Mouse (Mus musculus) erythroblast, embryonic 14.5 days (primary cell): ENCODE data around the gene Robo1. TPM values are rescaled to one million over a fixed set of nuclear protein-coding genes. Genes with fewer than 3 reads are reported as not detected.
"Not testable (repeated sequence)": the region's sequence is repeated elsewhere in the genome, so short reads cannot be mapped to it uniquely, and the experiment has no call there.

Experiments
- H3K27me3 ChIP-seq: 2 replicates; pipeline ENCODE4 v1.6.1; 2012; ENCODE audit warnings: inconsistent platforms; ENCODE audit not compliant: control insufficient read depth
- H3K36me3 ChIP-seq: 2 replicates; pipeline ENCODE4 v1.6.1; 2012; ENCODE audit warnings: mild to moderate bottlenecking, inconsistent platforms; ENCODE audit not compliant: control insufficient read depth
- H3K4me1 ChIP-seq: 2 replicates; pipeline ENCODE4 v1.6.1; 2012; ENCODE audit warnings: inconsistent platforms; ENCODE audit not compliant: control insufficient read depth
- H3K4me3 ChIP-seq: replicated peaks from 2 replicates; pipeline ENCODE3; 2012; ENCODE audit warnings: moderate library complexity, mild to moderate bottlenecking, inconsistent platforms
- H3K9me3 ChIP-seq: 2 replicates; pipeline ENCODE4 v1.6.1; 2012; ENCODE audit warnings: low read length, inconsistent platforms, mixed read lengths; ENCODE audit not compliant: control insufficient read depth
- GATA1 ChIP-seq: IDR thresholded peaks from 2 replicates; pipeline ENCODE4 v1.6.1; 2012; ENCODE audit warnings: low read length, inconsistent platforms, mixed read lengths
- TAL1 ChIP-seq: IDR thresholded peaks from 3 replicates; pipeline ENCODE4 v1.6.1; 2012; ENCODE audit warnings: low read length, inconsistent platforms, mixed read lengths
- polyA plus RNA-seq: library from polyadenylated mRNA; stranded (reverse); fragments of >175 nt; gene quantifications from 2 replicates; pipeline ENCODE4 v1.2.3, GENCODE M21; 2012

The Robo1 gene
- polyA plus RNA-seq, 1 experiment, result not detected

GRCm38 (mm10) chr16:72533900-72534571 lies 225.9 kb downstream of the Robo1 start:
- TF ChIP-seq TAL1, result no peak
- TF ChIP-seq GATA1, result no peak
- Histone ChIP-seq H3K9me3 (no peaks in the 10 kb centered on the region), H3K4me1 (no peaks in the 10 kb centered on the region), H3K27me3 (no peaks in the 10 kb centered on the region), H3K4me3 (no peak overlapping the region), H3K36me3 (no peaks in the 10 kb centered on the region)

DNA sequence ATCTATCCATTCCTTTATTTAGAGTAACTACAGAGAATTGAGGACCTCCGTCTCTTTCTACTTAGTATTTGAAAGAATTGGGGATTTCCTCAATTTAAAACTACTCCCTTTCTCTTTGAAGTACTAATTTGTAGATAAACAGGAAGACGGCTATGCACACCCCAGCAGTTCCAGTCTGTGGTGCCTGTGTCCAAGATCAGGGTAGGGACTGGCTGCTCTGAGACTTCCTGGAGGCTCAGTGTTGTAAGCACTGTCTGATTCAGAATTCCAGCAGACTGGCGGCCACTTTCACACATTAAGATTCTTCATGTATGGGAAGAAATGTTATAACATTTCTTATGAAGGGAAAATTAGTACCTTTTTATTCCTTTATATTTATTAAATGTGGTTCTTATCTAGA lies 230.1 kb downstream of the Robo1 start:
- H3K27me3 ChIP-seq, result no peaks in the 10 kb centered on the region
- TF ChIP-seq TAL1 (no peak), GATA1 (no peak)
- H3K4me1 ChIP-seq, result no peaks in the 10 kb centered on the region

DNA sequence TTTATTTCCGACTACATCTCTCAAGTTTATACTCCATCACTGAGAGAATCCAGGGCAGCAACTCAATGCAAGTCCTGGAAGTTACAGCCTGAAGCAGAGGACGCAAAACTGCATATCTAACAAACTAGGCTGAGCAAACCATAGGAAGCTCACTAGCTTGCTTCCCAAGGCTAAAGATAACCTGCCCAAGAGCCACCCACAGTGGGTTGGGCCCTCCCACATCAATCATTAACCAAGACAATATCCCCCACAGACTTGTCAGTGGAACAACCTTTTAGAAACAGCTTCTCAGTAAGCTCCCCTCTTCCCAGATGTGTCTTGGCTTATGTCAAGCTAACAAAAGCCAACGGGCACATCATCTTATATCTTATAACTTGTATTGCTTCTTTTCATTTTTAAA lies 235.8 kb downstream of the Robo1 start:
- Histone ChIP-seq H3K36me3 (no peaks in the 10 kb centered on the region), H3K27me3 (no peaks in the 10 kb centered on the region), H3K4me3 (no peak overlapping the region), H3K4me1 (no peaks in the 10 kb centered on the region), H3K9me3 (no peaks in the 10 kb centered on the region)
- no peak for TF ChIP-seq GATA1
- TF ChIP-seq TAL1, result no peak

More for the DNA sequence above, 230.1 kb downstream of the Robo1 start:
- Histone ChIP-seq H3K9me3 (no peaks in the 10 kb centered on the region), H3K36me3 (no peaks in the 10 kb centered on the region), H3K4me3 (no peak overlapping the region)

- TF ChIP-seq TAL1, result no peak
- TF ChIP-seq GATA1, result no peak
- H3K4me3 ChIP-seq, result no peak overlapping the region
- H3K27me3 ChIP-seq, result no peaks in the 10 kb centered on the region
- no peaks in the 10 kb centered on the region for H3K36me3 ChIP-seq
- H3K9me3 ChIP-seq, result no peaks in the 10 kb centered on the region
- H3K4me1 ChIP-seq, result no peaks in the 10 kb centered on the region
These were observed 236.8 kb downstream of the Robo1 start for GRCm38 (mm10) chr16:72544950-72545349.

DNA sequence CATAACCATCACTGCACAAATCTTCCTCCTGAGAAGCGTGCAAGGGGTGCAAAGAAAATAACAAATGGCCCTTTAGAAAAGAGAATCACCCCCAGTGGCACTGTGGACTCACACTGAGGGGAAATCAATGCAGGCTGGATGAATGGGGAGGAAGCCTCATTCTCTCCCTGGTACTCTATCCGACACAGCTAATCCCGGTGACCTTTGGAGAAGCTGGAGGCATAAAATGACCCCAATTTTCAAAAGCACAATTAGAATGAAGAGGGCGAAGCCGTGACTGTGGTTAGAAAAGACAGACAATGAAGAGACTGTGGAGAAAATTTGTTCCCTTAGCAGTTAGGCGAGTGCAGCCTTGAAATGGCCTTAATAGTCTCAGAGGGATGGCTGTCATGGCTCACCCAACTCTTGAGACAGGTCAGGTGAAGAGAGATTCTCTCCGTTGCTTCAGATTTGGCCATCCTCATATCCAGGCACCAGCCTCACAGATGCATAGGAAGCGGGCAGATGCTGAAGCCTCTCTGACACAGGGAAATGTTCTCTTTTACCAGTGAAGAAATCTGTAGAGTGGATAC lies 243.7 kb downstream of the Robo1 start:
- no peak overlapping the region for H3K4me3 ChIP-seq
- no peaks in the 10 kb centered on the region for H3K27me3 ChIP-seq
- no peaks in the 10 kb centered on the region for H3K4me1 ChIP-seq
- no peaks in the 10 kb centered on the region for H3K36me3 ChIP-seq
- no peaks in the 10 kb centered on the region; the same call in 1 of the 2 replicates for H3K9me3 ChIP-seq
- no peak for TF ChIP-seq TAL1
- no peak for TF ChIP-seq GATA1

GRCm38 (mm10) chr16:72553713-72554112 lies 245.6 kb downstream of the Robo1 start:
- Histone ChIP-seq H3K9me3 (no peaks in the 10 kb centered on the region; the same call in 1 of the 2 replicates), H3K36me3 (no peaks in the 10 kb centered on the region), H3K4me1 (no peaks in the 10 kb centered on the region), H3K4me3 (no peak overlapping the region), H3K27me3 (no peaks in the 10 kb centered on the region)
- no peak for TF ChIP-seq TAL1
- no peak for TF ChIP-seq GATA1

DNA sequence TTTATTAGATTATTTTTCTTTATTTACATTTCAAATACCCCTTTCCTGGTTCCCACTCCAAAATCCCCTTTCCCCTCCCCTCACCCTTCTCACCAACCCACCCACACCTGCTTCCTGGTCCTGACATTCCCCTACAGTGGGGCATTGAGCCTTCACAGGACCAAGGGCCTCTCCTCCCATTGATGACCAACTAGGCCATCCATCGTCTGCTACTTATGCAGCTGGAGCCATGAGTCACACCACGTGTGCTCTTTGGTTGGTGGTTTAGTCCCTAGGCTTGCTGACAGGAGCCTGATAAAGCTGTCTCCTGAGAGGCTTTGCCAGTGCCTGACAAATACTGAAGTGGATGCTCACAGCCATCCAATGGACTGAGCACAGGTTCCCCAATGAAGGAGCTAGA lies 254.0 kb downstream of the Robo1 start:
- not testable (repeated sequence) for H3K27me3 ChIP-seq, H3K36me3 ChIP-seq, H3K9me3 ChIP-seq, H3K4me1 ChIP-seq, H3K4me3 ChIP-seq

DNA sequence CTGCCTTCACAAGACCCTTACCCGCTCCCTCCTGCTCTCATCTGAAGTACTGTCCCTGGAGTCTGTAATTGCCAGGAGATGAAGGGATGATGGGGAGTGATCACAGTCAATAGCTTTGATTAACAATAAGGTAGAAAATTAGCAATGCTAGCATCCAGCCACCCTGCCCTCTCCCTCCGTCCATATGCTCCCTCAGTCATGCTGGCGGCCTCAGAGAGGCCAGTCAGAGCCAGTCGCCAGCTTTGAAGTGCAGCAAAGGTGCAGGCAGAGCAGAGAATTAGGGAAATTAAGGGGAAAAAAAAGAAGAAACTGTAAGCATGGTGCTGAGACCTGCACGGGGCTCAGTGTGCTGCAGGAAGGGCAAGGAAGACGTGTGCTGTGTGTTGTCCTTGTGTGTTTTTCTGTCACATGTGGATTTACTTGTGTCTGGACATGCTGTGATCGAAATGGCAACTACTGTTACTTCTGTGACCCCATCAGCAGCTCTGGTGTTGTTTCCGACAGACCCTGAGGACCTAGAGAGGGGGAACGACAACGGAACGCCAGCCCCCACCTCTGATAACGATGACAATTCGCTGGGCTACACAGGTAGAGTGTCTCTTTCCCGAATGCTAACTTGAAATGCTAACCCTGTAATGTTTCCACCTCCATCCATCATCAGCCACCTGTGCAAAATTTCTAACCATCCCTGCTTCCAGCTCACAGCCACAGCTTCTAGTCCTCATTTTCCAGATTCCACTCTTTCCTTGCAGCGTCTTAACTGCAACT lies 255.3 kb downstream of the Robo1 start:
- H3K9me3 ChIP-seq, result no peaks in the 10 kb centered on the region
- H3K4me3 ChIP-seq, result no peak overlapping the region
- no peaks in the 10 kb centered on the region for H3K36me3 ChIP-seq
- peaks cover 2% of the 10 kb centered on the region; the same call in 1 of the 2 replicates for H3K27me3 ChIP-seq
- TF ChIP-seq TAL1, result no peak
- TF ChIP-seq GATA1, result no peak
- no peaks in the 10 kb centered on the region for H3K4me1 ChIP-seq

- no peaks in the 10 kb centered on the region for H3K4me1 ChIP-seq
- no peaks in the 10 kb centered on the region for H3K9me3 ChIP-seq
- no peak overlapping the region for H3K4me3 ChIP-seq
- H3K27me3 ChIP-seq, result no peaks in the 10 kb centered on the region
- H3K36me3 ChIP-seq, result no peaks in the 10 kb centered on the region
- no peak for TF ChIP-seq GATA1
- no peak for TF ChIP-seq TAL1
These were observed 267.1 kb downstream of the Robo1 start for GRCm38 (mm10) chr16:72575171-72575570.
